Mouse (Mus musculus) T-helper 2 cell (primary cell): ENCODE results near the gene Hsd11b2.

Experiments used
- in situ Hi-C: fragments of 300-600 bp; cut with MboI, MseI; formaldehyde crosslinking; loops from one replicate; pipeline ENCODE4 v1.15.1; 2025; ENCODE audit warnings: high pct_unique_total_duplicates

The Hsd11b2 gene

DNA sequence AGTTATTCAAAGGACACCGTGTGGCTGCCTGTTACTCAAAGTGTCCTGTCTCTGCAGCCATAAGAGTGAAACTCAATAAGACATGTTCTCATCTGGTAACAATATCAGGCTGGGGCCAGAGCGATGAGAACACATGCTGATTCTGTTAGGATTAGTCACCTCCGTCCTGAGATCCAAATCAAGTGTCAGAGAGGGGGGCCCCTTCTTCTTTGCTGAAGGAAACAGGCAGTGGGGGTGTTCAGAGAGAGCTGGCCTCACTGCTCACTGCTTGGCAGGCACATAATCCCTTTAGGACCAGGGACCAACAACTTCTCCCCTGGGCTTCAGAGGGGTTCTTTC, 34.6 kb upstream of the Hsd11b2 start:
- in situ Hi-C loops: no loop called here

DNA sequence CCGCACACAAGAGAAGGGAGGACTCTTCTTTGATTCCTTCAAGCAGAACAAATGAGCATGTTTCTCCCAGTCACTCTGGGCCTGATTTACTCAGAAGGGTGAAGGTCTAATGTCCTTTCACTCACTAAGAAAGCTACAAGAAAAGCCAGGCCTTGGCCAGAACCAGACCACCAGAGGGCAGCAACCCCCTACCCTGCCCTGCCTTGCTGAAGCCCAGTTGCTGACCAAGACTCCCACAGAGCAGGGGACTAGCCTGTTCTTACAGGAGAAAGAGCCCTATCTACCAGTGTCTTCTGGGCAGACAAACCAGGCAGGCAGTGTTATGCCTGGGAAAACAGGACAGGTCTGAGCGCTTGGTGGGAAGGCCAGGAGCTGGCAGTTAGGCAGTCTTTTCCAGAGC, 34.2 kb upstream of the Hsd11b2 start:
- in situ Hi-C loops: no loop called here

DNA sequence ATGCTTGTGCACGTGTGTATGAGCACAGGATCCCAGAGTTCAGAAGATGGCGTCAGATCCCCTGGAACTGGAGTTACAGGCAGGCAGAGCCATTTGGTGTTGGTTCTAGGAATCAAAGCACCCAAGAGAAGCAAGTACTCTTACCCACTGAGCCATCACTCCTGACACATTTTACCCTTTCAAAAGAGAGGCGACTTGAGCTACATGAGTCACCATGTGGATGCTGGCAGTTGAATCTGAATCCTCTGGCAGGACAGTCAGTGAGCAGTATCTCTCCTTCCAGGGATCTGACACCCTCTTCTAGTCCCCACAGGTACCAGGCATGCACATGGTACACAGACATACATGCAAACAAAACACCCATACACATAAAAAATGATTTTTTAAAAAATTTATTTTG, 30.5 kb upstream of the Hsd11b2 start:
- in situ Hi-C loops: no loop called here

DNA sequence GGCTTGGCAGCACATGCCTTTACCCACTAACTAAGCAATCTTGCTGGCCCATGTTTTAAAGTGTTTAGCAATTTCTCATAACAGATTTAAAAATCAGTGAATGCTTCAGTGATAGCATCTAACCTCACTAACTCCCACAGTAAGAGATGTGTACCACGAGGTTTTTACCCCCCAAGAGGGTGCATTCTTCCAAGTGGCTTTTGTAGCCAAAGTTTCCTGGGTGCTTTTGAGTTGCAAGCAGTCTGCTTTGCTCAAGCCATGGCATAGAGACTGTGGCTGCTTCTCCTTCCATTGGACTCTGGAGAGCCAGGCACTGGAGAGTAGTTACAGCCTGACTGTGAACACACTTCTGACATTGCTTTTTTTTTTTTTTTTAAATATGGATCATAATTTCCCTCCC, 29.3 kb upstream of the Hsd11b2 start:
- in situ Hi-C loops: no loop called here

DNA sequence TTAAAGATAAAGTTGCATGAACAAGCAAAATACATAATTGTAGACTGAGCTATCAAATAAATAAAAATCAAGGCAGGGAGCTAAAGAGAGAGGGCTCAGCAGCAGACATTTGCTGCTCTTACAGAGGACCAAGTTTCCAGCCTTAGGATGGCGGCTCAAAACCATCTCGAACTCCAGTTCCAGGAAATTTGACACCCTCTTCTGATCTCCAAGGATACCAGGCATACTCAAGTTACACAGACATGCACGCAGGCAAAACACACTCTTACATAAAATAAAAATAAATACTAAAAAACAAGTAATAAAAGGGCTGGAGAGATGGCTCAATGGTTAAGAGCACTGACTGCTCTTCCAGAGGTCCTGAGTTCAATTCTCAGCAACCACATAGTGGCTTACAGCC, 25.1 kb upstream of the Hsd11b2 start:
- in situ Hi-C loops: no loop called here

DNA sequence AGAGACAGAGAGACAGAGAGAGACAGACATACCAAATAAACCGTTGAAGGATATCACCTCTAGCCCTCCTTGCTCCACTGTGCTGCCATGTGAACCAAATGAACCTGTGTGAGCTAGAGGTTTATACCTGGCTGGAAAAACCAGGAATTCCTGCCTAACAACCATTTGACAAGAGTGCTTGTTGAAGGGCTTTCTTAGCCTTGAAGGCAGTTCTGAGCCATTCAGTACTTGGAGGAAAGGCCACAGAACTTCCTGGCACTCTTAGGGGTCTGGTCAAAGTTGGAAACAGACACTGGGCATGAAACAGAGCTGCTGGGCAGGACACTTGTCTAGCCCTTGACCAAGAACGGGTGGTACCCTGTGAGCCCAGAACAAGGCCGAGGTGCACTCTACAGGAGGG, 24.0 kb upstream of the Hsd11b2 start:
- in situ Hi-C loops: no loop called here

DNA sequence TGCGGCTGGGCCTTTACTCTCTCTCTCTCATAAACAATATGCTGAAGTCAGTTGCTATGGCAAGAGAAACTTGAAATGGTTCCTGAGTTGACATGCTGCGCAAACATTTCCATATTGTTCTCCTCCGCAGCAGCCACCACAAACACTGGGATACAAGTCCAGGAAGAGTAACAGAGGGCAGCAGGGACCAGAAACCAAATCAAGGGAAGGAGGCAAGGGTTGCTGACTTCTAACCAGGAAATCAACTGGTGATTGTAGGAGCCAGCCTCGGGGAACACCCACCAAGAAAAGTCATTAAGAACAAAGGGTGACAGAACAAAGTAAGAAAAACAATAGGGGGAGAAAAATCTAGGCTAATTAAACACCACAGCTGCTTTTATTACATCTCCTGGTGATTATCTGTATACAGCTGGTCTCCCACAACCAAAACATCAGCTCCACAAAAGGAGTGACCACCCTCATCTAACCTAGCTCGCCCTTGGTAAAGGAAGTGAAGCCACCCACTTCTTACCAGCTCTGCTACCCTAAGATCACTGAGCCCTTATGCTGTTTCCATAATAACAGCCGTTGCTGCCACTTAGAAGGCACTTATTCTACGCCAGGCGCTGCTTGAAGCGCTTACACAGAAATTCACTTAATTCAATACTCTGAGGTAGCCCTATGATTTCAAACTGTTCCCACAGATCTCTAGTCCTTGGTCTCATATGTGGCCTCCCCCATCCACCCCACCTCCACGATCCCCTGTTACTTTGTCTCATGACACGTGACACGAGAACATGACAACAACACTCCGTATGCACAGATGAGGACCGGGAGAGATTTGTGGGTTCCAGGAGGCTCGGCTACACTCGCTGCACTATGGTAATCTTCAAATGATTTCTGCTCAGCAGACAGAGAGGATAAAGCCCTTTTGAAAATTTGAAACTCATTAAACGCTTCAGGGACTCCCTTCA, 22.9 kb upstream of the Hsd11b2 start:
- in situ Hi-C loops: no loop called here

DNA sequence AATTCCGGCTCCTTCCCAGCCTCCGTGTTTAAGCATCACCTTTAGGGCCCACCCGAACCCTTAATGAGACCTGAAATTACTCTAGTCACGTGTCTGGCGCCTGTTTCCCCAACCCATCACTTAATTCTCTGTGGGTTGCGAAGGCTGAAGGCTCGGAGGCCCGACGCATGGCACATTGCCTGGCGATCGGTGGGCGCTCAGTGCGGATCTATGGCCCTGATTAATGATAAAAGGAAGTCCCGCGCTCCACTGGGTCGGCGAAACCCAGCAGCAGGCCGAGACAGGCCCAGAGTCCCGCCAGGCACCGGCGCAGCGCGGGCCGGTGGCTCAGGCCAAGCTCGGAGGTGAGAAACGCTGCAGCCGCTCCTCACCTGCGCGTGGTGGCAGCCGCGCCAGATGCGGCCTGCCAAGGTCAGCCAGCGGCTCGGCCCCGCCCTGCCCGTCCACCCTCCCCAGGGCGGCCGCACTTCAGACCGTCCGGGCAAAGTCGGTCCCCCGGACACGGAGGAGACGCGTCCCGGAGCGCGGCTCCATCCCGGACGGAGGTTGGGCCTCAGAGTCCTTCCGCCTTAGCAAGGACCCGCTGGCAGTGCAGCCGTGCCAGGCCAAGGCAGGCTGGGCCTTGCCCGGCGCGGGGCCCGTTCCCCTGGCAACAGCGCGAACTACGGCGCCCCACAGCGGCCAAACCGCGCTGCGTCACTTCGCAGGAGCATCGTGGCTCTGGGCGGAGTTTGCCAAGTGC, 21.9 kb upstream of the Hsd11b2 start, which contains the start of gene Zdhhc1:
Gene Zdhhc1 (minus strand): TSS at position 464 of the 742 bp plus-strand sequence.
- in situ Hi-C loops: no loop called here

DNA sequence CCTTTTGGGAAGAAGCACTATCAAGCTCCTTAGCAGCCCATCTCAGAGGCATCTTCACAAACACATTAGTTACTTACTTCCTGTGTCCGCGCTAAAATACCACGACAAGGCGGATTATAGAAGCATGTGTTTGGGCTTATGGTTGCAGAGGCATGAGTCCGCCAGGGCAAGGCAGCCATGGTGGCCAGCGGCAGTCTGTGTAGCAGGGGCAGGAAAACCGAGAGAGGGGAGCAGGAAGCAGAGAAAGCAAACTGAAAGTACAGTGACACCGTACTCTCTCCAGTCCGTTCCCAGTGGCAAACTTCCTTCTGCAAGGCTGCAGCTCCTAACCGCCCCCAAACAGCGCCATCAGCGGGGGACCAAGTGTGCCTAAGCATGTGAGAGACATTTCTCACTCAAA, 18.8 kb upstream of the Hsd11b2 start:
- in situ Hi-C loops: no loop called here

DNA sequence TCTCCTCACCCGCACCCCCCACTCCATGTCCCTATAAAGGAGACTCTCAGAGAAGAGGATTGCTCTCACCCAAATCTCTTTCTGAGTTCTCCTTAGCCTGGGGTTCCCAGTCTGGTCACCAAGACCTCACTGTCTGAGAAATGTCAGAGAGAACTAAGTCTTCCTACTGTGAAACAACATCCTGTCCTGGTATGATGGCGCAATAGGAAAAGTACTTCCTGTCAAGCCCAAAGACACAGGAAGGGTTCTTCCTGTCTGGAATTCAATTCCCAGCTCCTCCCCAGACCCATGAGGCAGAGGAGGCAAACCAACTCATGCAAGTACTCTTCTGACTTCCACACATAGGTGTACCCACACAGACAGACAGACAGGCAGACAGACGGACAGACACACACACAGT, 13.9 kb upstream of the Hsd11b2 start:
- in situ Hi-C loops: no loop called here

DNA sequence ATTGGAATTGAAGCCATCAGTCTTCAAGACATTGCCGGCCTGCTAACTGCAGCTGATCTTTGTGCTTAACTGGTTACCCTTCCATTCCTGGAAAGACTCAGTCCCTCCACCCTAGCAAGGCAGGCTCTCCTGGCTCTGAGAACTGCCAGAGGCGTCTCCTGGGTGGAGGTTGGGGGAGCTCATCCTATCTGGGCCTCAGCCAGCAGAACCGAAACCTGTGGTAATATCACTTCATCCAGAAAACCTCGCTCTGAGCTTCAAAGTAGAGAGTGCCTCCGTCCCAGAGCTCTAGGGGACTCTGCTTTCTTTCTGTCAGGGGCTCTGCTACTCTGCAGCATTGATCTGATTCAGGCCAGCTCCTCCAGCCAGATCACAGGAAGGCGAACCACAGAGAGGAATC, 11.6 kb upstream of the Hsd11b2 start:
- in situ Hi-C loops: no loop called here

DNA sequence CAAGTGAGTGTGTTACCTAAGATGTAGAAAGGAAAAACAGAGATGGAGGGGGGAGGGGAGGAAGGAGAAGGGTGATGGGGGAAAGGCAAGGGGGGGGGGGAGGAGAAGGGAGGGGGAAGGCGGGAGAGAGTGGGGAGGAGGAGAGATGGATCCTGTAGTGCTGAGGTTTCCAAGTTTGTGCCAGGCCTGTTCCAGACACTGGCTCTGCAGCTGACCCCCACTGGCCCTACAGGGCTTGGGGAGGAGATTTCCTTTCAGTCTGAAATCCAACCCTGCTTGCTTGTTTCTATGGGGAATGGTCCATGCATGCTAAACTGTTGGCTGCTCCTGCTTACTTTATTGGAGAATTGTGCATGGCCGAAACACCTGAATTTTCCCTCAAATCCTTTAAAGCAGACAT, 9.8 kb upstream of the Hsd11b2 start:
- in situ Hi-C loops: no loop called here

DNA sequence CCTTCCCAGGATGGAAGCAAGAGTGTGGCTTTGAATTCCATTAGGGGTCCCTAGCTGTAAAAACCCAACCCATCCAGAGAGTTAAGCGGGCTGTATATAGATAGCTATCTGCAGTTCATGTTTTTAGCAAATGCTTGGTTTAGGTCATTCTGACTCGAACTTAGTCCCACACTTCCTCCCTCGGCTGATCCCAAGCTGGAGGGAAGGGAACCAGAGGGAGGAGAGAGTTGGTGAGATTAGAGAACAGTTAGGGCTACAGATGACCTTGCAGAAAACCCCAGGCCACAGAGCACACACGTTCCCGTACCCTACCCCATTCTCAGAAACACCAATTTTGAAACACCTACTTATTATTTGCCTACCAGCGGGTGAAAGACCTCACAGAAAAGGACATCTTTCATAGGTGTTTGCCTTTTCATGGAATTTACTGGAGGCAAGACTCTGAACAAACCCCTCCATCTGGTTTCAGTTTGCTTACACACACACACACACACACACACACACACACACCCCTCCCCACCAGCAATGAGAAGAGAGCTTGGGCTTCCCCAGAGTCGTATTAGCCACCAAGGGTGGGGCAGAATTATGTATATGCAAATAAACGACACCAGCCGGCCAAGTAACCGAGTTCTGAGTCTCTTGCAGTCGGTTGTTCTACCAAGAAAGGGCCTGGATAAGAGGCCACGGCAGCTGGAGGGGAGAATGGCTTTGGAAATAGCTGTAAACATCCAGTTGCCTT, 8.4 kb upstream of the Hsd11b2 start:
- in situ Hi-C loops: no loop called here

DNA sequence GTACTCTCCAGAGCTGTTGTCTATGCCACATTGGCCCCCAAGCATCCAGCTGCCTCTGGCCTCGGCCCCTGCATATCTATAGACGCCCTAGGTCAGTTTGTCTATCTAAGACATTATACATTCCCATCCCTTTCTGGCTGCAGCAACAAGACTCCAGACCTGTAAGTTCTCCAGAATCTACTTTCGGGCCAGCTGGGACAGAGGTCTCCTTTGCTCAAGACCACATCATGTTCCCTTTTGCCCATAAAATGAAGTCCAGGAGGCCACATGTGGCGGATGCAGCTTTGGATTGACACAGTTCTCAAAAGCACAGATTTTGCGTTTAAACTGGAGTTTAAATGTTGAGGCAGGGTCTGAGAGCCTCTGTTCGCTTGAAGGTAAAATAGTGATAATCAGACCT, 4.4 kb upstream of the Hsd11b2 start:
- in situ Hi-C loops: no loop called here

DNA sequence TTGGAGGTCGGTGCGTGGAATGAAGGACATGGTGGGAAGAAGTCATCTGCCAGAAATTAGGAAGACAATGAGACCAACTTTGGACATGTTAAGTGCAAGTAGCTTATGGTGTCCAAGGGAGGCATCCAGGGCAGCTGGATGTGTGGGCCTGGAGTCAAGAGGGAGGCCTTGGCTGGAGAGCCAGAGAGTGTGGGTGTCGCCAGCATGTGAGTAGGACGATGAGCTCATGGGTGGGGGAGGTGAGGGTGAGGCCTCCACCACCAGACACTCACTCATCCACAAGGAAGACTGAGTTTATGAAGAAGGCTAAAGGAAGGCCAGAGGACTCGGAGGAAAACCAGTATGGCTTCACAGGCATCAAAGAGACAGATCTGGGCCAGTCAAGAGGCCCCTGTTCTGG, 3.9 kb upstream of the Hsd11b2 start:
- in situ Hi-C loops: no loop called here

DNA sequence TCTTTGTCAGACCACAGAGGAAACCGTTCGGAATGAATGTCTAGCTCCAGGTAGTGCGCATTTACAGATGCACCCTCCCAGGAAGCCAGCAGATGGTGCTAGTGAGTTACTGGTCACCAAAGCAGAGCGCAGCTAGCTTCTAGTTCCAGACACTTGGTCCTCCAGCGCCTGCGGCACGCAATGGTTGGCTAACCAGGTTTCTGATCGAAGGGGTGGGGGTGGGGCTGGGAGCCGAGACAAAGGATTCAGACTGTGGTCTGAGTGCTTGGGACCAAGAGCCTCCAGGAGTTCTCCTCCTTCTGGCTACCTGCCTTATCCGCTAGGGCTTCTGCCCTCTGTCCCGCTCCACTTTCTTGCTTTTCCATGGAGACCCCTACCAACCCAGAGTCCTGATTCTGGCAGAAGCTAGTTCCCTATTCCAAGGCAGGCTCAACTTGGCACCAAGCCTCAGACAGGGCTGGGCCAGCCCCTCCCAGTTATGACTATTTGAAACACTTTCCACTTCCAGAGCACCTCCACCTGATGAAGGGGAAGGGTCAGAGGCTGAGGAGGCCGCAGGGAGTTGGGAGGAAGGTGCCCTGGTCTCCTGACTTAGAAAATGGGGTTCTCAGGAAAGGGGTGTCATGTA, 2.4 kb upstream of the Hsd11b2 start:
- in situ Hi-C loops: no loop called here

DNA sequence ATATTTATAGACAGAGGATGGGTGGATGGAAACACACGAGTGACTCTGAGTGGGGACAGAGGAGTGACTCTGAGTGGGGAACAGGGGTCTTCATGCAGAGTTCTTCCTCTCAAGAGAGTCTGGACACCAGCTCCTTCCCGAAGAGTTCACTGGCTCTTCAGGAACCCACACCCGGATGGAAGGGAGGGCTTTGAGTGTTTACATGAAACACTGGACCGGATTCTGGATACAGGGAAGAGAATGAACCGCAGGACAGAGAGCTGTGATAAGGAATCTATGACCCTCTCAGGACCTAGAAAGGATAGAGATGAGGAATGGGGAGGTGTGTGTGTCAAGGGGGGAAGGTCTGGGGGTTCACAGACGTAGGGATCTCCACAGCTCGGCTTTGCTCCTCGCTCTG, 1.2 kb upstream of the Hsd11b2 start:
- in situ Hi-C loops: no loop called here

DNA sequence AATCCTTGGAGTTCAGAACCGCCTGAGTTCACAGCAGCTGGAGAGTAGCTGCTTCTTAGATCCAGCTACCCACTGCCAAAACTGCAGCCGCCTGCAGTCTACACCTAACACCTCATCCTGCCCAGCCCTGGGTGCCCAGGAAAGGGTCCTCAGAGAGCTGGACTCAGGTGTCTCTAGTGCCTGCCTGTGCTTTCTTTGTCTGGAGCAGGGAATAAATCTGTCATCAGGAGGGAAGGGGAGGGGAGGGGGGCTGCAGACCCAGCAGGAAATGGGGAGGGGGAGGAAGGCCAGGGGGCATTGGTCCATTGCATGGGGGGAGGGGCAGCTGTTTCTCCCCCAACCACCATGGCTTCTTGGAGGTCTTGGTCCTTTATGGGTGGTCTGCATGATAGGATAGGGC, 1.0 kb downstream of the Hsd11b2 start:
- in situ Hi-C loops: no loop called here

DNA sequence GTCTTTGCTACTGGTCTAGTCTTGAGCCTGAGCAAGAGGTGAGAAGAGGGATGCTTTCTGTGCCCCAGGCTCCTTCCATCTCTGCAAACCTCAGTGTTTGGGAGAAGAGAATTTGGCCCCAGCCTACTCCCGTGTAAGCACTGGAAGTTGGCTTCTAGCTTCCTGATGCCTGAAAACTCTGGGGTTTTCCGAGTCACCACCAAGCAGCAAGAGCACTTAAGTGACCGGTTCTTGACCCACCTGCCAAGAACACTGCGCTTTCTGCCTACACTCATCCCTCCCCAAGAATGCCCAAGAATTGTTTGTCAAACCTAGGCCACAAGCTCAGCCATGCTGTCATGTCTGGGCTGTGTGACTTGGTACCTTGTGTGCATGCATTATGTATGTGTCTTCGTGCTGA, 2.0 kb downstream of the Hsd11b2 start:
- in situ Hi-C loops: no loop called here

DNA sequence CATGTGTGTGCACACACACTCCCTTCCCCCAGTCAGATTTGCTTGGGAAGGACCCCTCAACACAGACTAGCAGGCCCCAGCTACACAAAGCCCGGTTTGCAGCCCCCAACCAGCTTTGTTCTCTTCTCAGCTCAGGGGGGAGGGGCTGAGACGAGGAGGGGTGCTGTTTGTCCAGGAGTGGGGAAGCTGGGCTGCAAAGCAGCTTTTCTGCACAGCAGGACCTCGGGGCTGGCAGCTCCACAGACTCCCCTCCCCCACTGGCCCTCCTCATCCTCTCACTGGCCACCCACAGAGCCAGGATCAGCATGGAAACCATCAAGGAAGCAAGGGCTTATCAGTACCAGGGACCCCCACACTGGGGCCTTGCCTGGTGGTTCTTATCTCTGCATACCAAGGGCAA, 2.5 kb downstream of the Hsd11b2 start:
- in situ Hi-C loops: no loop called here

DNA sequence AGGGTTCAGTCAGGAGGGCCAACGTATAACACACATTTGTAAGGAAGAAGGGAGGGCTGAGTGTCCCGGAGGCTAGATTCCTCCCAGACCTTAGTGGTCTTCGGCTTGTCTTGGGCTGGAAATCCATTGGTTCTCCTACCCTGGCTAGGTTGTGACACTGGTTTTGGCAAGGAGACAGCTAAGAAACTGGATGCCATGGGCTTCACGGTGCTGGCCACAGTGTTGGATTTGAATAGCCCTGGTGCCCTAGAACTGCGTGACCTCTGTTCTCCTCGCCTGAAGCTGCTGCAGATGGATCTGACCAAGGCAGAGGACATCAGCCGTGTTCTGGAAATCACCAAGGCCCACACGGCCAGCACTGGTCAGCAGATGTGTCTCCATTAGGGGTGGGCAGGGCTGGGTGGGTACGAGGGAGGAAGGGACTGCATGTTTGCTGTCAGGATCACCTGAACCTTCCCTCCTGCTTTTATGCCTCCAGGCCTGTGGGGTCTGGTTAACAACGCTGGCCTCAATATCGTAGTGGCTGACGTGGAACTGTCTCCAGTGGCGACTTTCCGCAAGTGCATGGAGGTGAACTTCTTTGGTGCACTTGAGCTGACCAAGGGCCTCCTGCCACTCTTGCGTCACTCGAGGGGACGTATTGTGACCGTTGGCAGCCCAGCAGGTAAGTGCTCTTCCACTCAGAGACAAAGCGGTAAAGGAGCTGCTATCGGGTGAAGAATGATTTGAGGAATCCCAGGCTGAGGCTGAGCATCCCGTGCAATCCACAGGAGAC, 3.6 kb downstream of the Hsd11b2 start:
- in situ Hi-C loops: no loop called here
